Mouse (Mus musculus): ENCODE results near the gene Gm6367. TPM values are rescaled to one million over a fixed set of nuclear protein-coding genes. Genes with fewer than 3 reads are reported as not detected.
"Not testable (repeated sequence)": the region's sequence is repeated elsewhere in the genome, so short reads cannot be mapped to it uniquely, and the experiment has no call there.

Gene Gm6367
- total RNA-seq (2022): not detected

DNA sequence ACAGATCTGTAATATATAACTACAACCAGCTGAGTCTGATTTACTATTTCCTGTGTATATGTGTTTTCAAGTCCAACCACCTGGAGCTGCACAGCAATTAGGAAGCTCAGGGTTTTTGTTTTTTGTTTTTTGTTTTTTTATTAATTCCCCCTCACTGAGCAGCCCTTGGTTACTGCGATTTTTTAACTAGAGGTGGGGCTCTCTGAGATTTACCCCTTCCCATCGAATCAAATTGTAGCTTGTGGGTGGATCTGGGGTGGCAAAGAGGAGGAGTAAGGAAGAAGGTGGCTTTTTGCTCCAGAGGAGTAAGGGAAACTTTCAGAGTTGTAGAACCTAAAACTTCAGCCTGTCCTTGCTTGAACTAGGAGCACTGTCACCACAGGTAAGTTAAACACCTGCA is at the start of gene Gm6367:
Gm6367 (plus strand) TSS at position 301 of the 400 bp plus-strand sequence.
- not testable (repeated sequence) for DNase-seq (ENCODE audit: low spot score)

Other genes starting within 250 kb of the Gm6367 start
- not detected for gene Gm3183, start 123.2 kb upstream of the Gm6367 start, total RNA-seq (2022)
- not detected for gene Gm7942, start 118.3 kb downstream of the Gm6367 start, total RNA-seq (2022)
- not detected for gene Gm16513, start 194.0 kb downstream of the Gm6367 start, total RNA-seq (2022)

Measured in heart, adult 8-10 months (tissue).